Mouse (Mus musculus): ENCODE measurements around the gene Foxp1.

GRCm38 (mm10) chr6:99264192-99265093, 258.1 kb downstream of the Foxp1 start:
- TF ChIP-seq EP300 (IDR thresholded peaks at IDR 0.05; ENCODE audit: low read depth in 1 of 2, low read length in 2 of 2) (no peak), ZC3H11A (IDR thresholded peaks at IDR 0.05; ENCODE audit: low read depth, low read length) (no peak), POLR2AphosphoS5 (IDR thresholded peaks at IDR 0.05; ENCODE audit: borderline replicate concordance, low read depth, low read length) (no peak), HCFC1 (IDR thresholded peaks at IDR 0.05; ENCODE audit: low read depth, low read length) (no peak), MAFK (IDR thresholded peaks at IDR 0.05; ENCODE audit: borderline replicate concordance, low read depth, low read length) (no peak), CTCF (IDR thresholded peaks at IDR 0.05 in 2 of 3, conservative IDR thresholded peaks at IDR 0.05 in 1 of 3; ENCODE audit: control insufficient read depth in 1 of 3, insufficient read depth in 1 of 3, low read depth in 2 of 3, low read length in 3 of 3, poor library complexity in 1 of 3, severe bottlenecking in 1 of 3) (no peak), POLR2A (IDR thresholded peaks at IDR 0.05; ENCODE audit: control insufficient read depth in 1 of 2, insufficient read depth in 1 of 2, low read depth in 1 of 2, low read length in 2 of 2, poor library complexity in 1 of 2) (no peak), TBP (IDR thresholded peaks at IDR 0.05; ENCODE audit: low read depth, low read length) (no peak), ELF1 (IDR thresholded peaks at IDR 0.05; ENCODE audit: low read depth, low read length) (no peak), POLR2AphosphoS2 (IDR thresholded peaks at IDR 0.05; ENCODE audit: low read length) (no peak), MYC (IDR thresholded peaks at IDR 0.05; ENCODE audit: low read depth, low read length) (no peak), TAL1 (IDR thresholded peaks at IDR 0.05; ENCODE audit: low read length) (no peak), MAX (IDR thresholded peaks at IDR 0.05; ENCODE audit: low read length) (no peak), CHD2 (IDR thresholded peaks at IDR 0.05; ENCODE audit: low read length) (no peak)

Measured in MEL (cell line).